Mouse (Mus musculus) B cell, adult 2 months (primary cell): ENCODE data around the gene Srsf10.

Experiments used
- DNase-seq, 2 experiments: peaks; one replicate each; pipeline ENCODE4 v3.0.0; 2022

Gene Srsf10

GRCm38 (mm10) chr4:135856223-135857091 is 910 bp downstream of the Srsf10 start:
- peak; percentile 41 to 48 for DNase-seq

GRCm38 (mm10) chr4:135857597-135858186 is 2.1 kb downstream of the Srsf10 start:
- peak in 1 of 2 experiments; percentile 15 for DNase-seq

- DNase-seq: no peak
These were observed 13.4 kb downstream of the Srsf10 start for GRCm38 (mm10) chr4:135868996-135869395.

GRCm38 (mm10) chr4:135870227-135871023 is 14.9 kb downstream of the Srsf10 start:
- no peak for DNase-seq

GRCm38 (mm10) chr4:135872015-135872414 is 16.5 kb downstream of the Srsf10 start:
- DNase-seq: no peak

- DNase-seq: peak; percentile 19 to 29
These were observed 17.2 kb downstream of the Srsf10 start for GRCm38 (mm10) chr4:135872589-135873391.

- peak; percentile 89 to 92 for DNase-seq
These were observed 18.1 kb downstream of the Srsf10 start, which contains the start of gene Pnrc2 for GRCm38 (mm10) chr4:135873526-135874202. Gene Pnrc2, minus strand, starts transcription at chr4:135873850.

GRCm38 (mm10) chr4:135874564-135875535 is 19.3 kb downstream of the Srsf10 start:
- DNase-seq: peak; percentile 31 to 37

- peak; percentile 50 to 54 for DNase-seq
These were observed 20.0 kb downstream of the Srsf10 start for GRCm38 (mm10) chr4:135875546-135875945.

- DNase-seq: peak; percentile 87 to 88
These were observed 20.5 kb downstream of the Srsf10 start for GRCm38 (mm10) chr4:135875991-135876582.

GRCm38 (mm10) chr4:135876583-135877020 is 21.1 kb downstream of the Srsf10 start:
- peak; percentile 88 to 91 for DNase-seq

- DNase-seq: no peak
These were observed 22.2 kb downstream of the Srsf10 start for GRCm38 (mm10) chr4:135877742-135878141.

GRCm38 (mm10) chr4:135879021-135879420 is 23.5 kb downstream of the Srsf10 start:
- no peak for DNase-seq

- DNase-seq: no peak
These were observed 24.5 kb downstream of the Srsf10 start for GRCm38 (mm10) chr4:135880018-135880417.

GRCm38 (mm10) chr4:135880576-135880975 is 25.0 kb downstream of the Srsf10 start:
- DNase-seq: no peak

- DNase-seq: no peak
These were observed 26.5 kb downstream of the Srsf10 start for GRCm38 (mm10) chr4:135882023-135882422.

GRCm38 (mm10) chr4:135883401-135883851 is 27.9 kb downstream of the Srsf10 start:
- DNase-seq: no peak

- DNase-seq: no peak
These were observed 28.5 kb downstream of the Srsf10 start for GRCm38 (mm10) chr4:135883881-135884516.

- DNase-seq: no peak
These were observed 29.0 kb downstream of the Srsf10 start for GRCm38 (mm10) chr4:135884531-135884930.
